Mouse (Mus musculus) liver, postnatal 0 days (tissue): ENCODE measurements around the gene Krt33a. TPM values are rescaled to one million over a fixed set of nuclear protein-coding genes. Genes with fewer than 3 reads are reported as not detected.

ENCODE experiments used
- ATAC-seq: fragments of 200-750 bp; cut with Nextera tagmentation; 2 replicates; pipeline ENCODE4 v1.8.0; 2017; ENCODE audit warnings: mild to moderate bottlenecking, moderate library complexity
- DNase-seq: peaks from one replicate; pipeline ENCODE4 v3.0.0-alpha.2; 2016
- H3K27ac ChIP-seq: fragments of 300-500 bp; sonication (generic); 2 replicates; pipeline ENCODE4 v1.5.1; 2014; ENCODE audit warnings: antibody characterized with exemption, moderate library complexity, mild to moderate bottlenecking, low read depth
- H3K27me3 ChIP-seq: fragments of 300-500 bp; sonication (generic); 2 replicates; pipeline ENCODE4 v1.6.1; 2014; ENCODE audit warnings: low read length, control low read depth, mixed read lengths; ENCODE audit not compliant: insufficient read depth
- H3K36me3 ChIP-seq: fragments of 300-500 bp; sonication (generic); replicated peaks from 2 replicates; pipeline ENCODE4 v1.6.1; 2014; ENCODE audit warnings: mild to moderate bottlenecking, control low read depth, low read length, moderate library complexity, mixed read lengths; ENCODE audit not compliant: insufficient read depth
- H3K4me1 ChIP-seq: fragments of 300-500 bp; sonication (generic); 2 replicates; pipeline ENCODE4 v1.6.1; 2014; ENCODE audit warnings: antibody characterized with exemption, mild to moderate bottlenecking, control low read depth; ENCODE audit not compliant: insufficient read depth
- H3K4me2 ChIP-seq: fragments of 300-500 bp; sonication (generic); 2 replicates; pipeline ENCODE4 v1.6.1; 2014; ENCODE audit warnings: low read depth, mild to moderate bottlenecking, low read length, moderate library complexity, mixed read lengths
- H3K4me3 ChIP-seq: fragments of 300-500 bp; sonication (generic); 2 replicates; pipeline ENCODE4 v1.5.1; 2014; ENCODE audit warnings: low read depth, low read length
- H3K9ac ChIP-seq: fragments of 300-500 bp; sonication (generic); replicated peaks from 2 replicates; pipeline ENCODE4 v1.6.1; 2014; ENCODE audit warnings: mild to moderate bottlenecking, moderate library complexity
- H3K9me3 ChIP-seq: fragments of 300-500 bp; sonication (generic); 2 replicates; pipeline ENCODE4 v1.6.1; 2016; ENCODE audit warnings: mild to moderate bottlenecking, control low read depth, low read length, mixed read lengths
- CTCF ChIP-seq: sonication (generic); IDR thresholded peaks from 2 replicates; pipeline ENCODE4 v1.5.1; 2016; ENCODE audit warnings: antibody characterized with exemption, low read depth
- EP300 ChIP-seq: IDR thresholded peaks from 2 replicates; pipeline ENCODE4 v1.6.1; 2016; ENCODE audit warnings: antibody characterized with exemption, low read depth, mild to moderate bottlenecking
- WGBS: fragments of 180-500 bp; shearing (Covaris S2); extraction: QIAGEN DNeasy Blood & Tissue Kit; methylation state at CpG from one replicate; pipeline ENCODE4 v1.1.7; 2014; ENCODE audit not compliant: insufficient replicate concordance; 5-methylcytosine and 5-hydroxymethylcytosine counted together
- polyA plus RNA-seq: library from polyadenylated mRNA; unstranded; fragments of >200 nt; fragmentation: Nextera tagmentation; extraction: Ambion mirVana; gene quantifications from 2 replicates; pipeline ENCODE4 v1.2.1, GENCODE M21; 2015

Krt33a gene
- polyA plus RNA-seq, 1 experiment from 2014 or later, result not detected

DNA sequence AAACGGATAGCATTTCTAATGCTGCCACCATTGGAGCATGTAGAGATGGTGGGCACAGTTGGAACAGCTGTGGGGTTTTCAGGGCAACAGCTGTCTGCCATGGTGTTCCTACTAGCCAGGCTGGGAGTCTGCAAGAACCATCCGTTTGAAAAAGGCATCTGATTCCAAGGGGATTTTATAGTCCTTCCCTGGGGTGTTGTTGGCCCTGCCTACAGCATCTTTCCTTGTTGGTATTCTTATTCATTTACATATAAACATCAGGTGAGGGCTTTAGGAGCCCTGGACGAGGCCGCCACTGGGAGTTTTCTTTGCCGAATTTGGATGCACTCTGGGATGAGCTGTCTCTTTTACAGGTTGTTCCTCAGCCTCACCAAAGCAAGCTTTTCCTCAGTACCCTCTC lies 37.1 kb downstream of the Krt33a start, which contains the start of gene Krtap29-1:
Gene Krtap29-1, minus strand, starts transcription at position 101 of the 400 bp plus-strand sequence.
- ATAC-seq (no peak), DNase-seq (no peak)
- Histone ChIP-seq H3K4me3 (no peak within 1 kb of the TSS), H3K4me2 (no peak within 1 kb of the TSS), H3K27me3 (no peaks in the 10 kb centered on the region), H3K27ac (no peak within 1 kb of the TSS), H3K9me3 (no peaks in the 10 kb centered on the region), H3K9ac (no peak within 1 kb of the TSS), H3K36me3 (no peaks in the 10 kb centered on the region), H3K4me1 (no peaks in the 10 kb centered on the region)
- TF ChIP-seq EP300 (no peak), CTCF (no peak)
- 69% methylated on average over 5 of the region's 5 CpGs for WGBS

DNA sequence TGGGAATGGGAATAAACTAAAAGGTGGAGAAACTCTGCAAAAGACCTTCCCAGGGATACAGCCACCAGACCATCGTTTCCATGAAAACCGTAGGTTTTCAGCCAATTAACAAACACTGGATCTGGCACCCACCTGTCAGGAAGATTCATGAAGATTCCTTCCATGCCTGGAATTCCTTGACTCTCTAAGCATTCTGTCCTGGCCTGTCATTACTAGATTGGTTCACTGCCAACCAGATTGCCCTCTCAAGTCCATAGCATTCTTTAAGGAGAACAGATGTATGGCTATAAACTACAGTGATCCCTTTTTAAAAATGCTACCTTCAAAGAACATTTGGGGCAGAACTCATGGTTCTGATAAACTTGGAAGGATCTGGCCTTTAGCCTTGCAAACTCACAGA lies 50.1 kb downstream of the Krt33a start:
- 27% methylated on average over 2 of the region's 2 CpGs for WGBS
- no peaks in the 10 kb centered on the region for H3K36me3 ChIP-seq
- H3K4me1 ChIP-seq, result no peaks in the 10 kb centered on the region
- ATAC-seq (no peak), DNase-seq (no peak)
- H3K9me3 ChIP-seq, result no peaks in the 10 kb centered on the region
- H3K9ac ChIP-seq, result no peak overlapping the region
- H3K4me2 ChIP-seq, result no peak overlapping the region
- no peak overlapping the region for H3K27ac ChIP-seq
- TF ChIP-seq EP300 (no peak), CTCF (no peak)
- no peak overlapping the region for H3K4me3 ChIP-seq
- H3K27me3 ChIP-seq, result no peaks in the 10 kb centered on the region

DNA sequence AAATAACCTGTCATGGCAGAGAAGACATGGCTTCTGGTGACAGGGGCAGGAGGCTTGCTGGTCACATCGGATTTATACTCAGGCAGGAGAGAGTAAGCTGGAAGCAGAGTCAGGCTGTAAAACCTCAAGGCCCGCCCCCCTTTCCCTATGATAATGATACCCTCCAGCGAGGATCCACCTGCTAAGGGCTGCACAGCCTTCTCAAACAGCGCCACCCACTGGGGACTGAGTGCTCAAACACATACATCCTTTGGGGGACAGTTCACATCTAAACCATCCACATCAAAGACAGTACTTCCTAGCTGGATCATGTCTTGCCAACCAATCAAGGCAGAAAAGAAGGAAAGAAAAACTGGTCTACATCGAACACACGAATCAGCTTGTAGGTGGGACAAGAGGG lies 51.8 kb downstream of the Krt33a start:
- no peak overlapping the region for H3K27ac ChIP-seq
- ATAC-seq (no peak), DNase-seq (no peak)
- H3K4me2 ChIP-seq, result no peak overlapping the region
- no peaks in the 10 kb centered on the region for H3K27me3 ChIP-seq
- H3K4me3 ChIP-seq, result no peak overlapping the region
- H3K36me3 ChIP-seq, result no peaks in the 10 kb centered on the region
- TF ChIP-seq CTCF, result no peak; the same call in 1 of the 2 replicates
- H3K9me3 ChIP-seq, result no peaks in the 10 kb centered on the region
- H3K9ac ChIP-seq, result no peak overlapping the region
- no peaks in the 10 kb centered on the region for H3K4me1 ChIP-seq
- WGBS, result 56% methylated on average over 6 of the region's 6 CpGs

Other genes with a start within 250 kb of the Krt33a start
- not detected in 2 replicates for gene Gm11595, start 243.3 kb downstream of the Krt33a start, polyA plus RNA-seq
- not detected in 2 replicates for gene Krtap4-8, start 235.5 kb downstream of the Krt33a start, polyA plus RNA-seq
- gene Krtap4-9, start 231.0 kb downstream of the Krt33a start, polyA plus RNA-seq, result not detected in 2 replicates
- not detected in 2 replicates for gene Gm11596, start 222.7 kb downstream of the Krt33a start, polyA plus RNA-seq
- not detected in 2 replicates for gene Gm11569, start 217.3 kb downstream of the Krt33a start, polyA plus RNA-seq
- not detected in 2 replicates for gene Gm11554, start 211.8 kb downstream of the Krt33a start, polyA plus RNA-seq
- not detected in 2 replicates for gene Krtap4-13, start 206.3 kb downstream of the Krt33a start, polyA plus RNA-seq
- gene Gm11564, start 200.5 kb downstream of the Krt33a start, polyA plus RNA-seq, result not detected in 2 replicates
- gene 2300003K06Rik, start 178.1 kb downstream of the Krt33a start, polyA plus RNA-seq, result not detected in 2 replicates
- not detected in 2 replicates for gene Krtap4-16, start 164.6 kb downstream of the Krt33a start, polyA plus RNA-seq
- not detected in 2 replicates for gene Gm11568, start 158.3 kb downstream of the Krt33a start, polyA plus RNA-seq
- gene Gm11559, start 151.7 kb downstream of the Krt33a start, polyA plus RNA-seq, result not detected in 2 replicates
- not detected in 2 replicates for gene Krtap9-1, start 142.8 kb downstream of the Krt33a start, polyA plus RNA-seq
- gene Gm11567, start 137.0 kb downstream of the Krt33a start, polyA plus RNA-seq, result not detected in 2 replicates
- not detected in 2 replicates for gene Krtap31-1, start 108.3 kb downstream of the Krt33a start, polyA plus RNA-seq
- not detected in 2 replicates for gene Gm11565, start 101.5 kb downstream of the Krt33a start, polyA plus RNA-seq
- gene Krtap31-2, start 79.9 kb downstream of the Krt33a start, polyA plus RNA-seq, result not detected in 2 replicates
- gene Krtap9-5, start 67.7 kb downstream of the Krt33a start, polyA plus RNA-seq, result not detected in 2 replicates
- gene Krtap29-1, start 37.2 kb downstream of the Krt33a start, polyA plus RNA-seq, result not detected in 2 replicates
- not detected in 2 replicates for gene Krtap16-1, start 29.6 kb downstream of the Krt33a start, polyA plus RNA-seq
- not detected in 2 replicates for gene Krtap17-1, start 22.2 kb downstream of the Krt33a start, polyA plus RNA-seq
- not detected in 2 replicates for gene Krt33b, start 13.7 kb upstream of the Krt33a start, polyA plus RNA-seq
- not detected in 2 replicates for gene Krt34, start 25.3 kb upstream of the Krt33a start, polyA plus RNA-seq
- not detected in 2 replicates for gene Krt31, start 34.3 kb upstream of the Krt33a start, polyA plus RNA-seq
- gene Krt32, start 72.0 kb upstream of the Krt33a start, polyA plus RNA-seq, result not detected in 2 replicates
- gene Krt35, start 80.0 kb upstream of the Krt33a start, polyA plus RNA-seq, result not detected in 2 replicates
- gene Krt36, start 89.4 kb upstream of the Krt33a start, polyA plus RNA-seq, result not detected in 2 replicates
- not detected in 2 replicates for gene Krt13, start 105.4 kb upstream of the Krt33a start, polyA plus RNA-seq
- gene Krt15, start 119.7 kb upstream of the Krt33a start, polyA plus RNA-seq, result 0.11 TPM in 1 of 2 replicates, not detected in the other
- 5.5 and 7.8 TPM in 2 replicates for gene Krt19, start 132.5 kb upstream of the Krt33a start, polyA plus RNA-seq
- gene Krt9, start 177.0 kb upstream of the Krt33a start, polyA plus RNA-seq, result not detected in 2 replicates
- gene Krt14, start 191.3 kb upstream of the Krt33a start, polyA plus RNA-seq, result 0.32 and 1.2 TPM in 2 replicates
- not detected in 2 replicates for gene Krt16, start 232.7 kb upstream of the Krt33a start, polyA plus RNA-seq
- gene Krt17, start 244.8 kb upstream of the Krt33a start, polyA plus RNA-seq, result 0.08 and 0.09 TPM in 2 replicates